Mouse (Mus musculus) embryonic facial prominence, embryonic 10.5 days (tissue): ENCODE data around the gene Asxl2. TPM values are rescaled to one million over a fixed set of nuclear protein-coding genes. Genes with fewer than 3 reads are reported as not detected.
A peak's percentile ranks its signal among the peaks of the same experiment; 100 is the strongest.
"Not testable (repeated sequence)": the region's sequence is repeated elsewhere in the genome, so short reads cannot be mapped to it uniquely, and the experiment has no call there.

Experiments used
- DNase-seq: peaks from one replicate; pipeline ENCODE4 v3.0.0-alpha.2; 2017; ENCODE audit warnings: low spot score
- H3K27ac ChIP-seq: fragments of 300-500 bp; sonication (generic); replicated peaks from 2 replicates; pipeline ENCODE4 v1.5.1; 2016; ENCODE audit warnings: mild to moderate bottlenecking
- H3K27me3 ChIP-seq: fragments of 300-500 bp; sonication (generic); replicated peaks from 2 replicates; pipeline ENCODE4 v1.6.1; 2016; ENCODE audit warnings: low read depth, mild to moderate bottlenecking; ENCODE audit not compliant: poor library complexity, severe bottlenecking
- H3K36me3 ChIP-seq: fragments of 300-500 bp; sonication (generic); replicated peaks from 2 replicates; pipeline ENCODE4 v1.6.1; 2016; ENCODE audit warnings: mild to moderate bottlenecking, moderate library complexity
- H3K4me1 ChIP-seq: fragments of 300-500 bp; sonication (generic); 2 replicates; pipeline ENCODE4 v1.6.1; 2016
- H3K4me3 ChIP-seq: fragments of 300-500 bp; sonication (generic); 2 replicates; pipeline ENCODE4 v1.5.1; 2016; ENCODE audit warnings: mild to moderate bottlenecking, moderate library complexity
- H3K9me3 ChIP-seq: fragments of 300-500 bp; sonication (generic); 2 replicates; pipeline ENCODE4 v1.6.1; 2016; ENCODE audit warnings: mild to moderate bottlenecking
- WGBS: fragments of 180-500 bp; shearing (Covaris S2); methylation state at CpG from one replicate; pipeline ENCODE4 v1.1.7; 2016; 5-methylcytosine and 5-hydroxymethylcytosine counted together
- polyA plus RNA-seq: library from polyadenylated mRNA; unstranded; fragments of >200 nt; fragmentation: Nextera tagmentation; extraction: Ambion mirVana; gene quantifications from 2 replicates; pipeline ENCODE4 v1.2.1, GENCODE M21; 2016

Gene Asxl2
- polyA plus RNA-seq, 1 experiment from 2014 or later: 17.9 TPM

GRCm38 (mm10) chr12:3535446-3535845 is 108.8 kb downstream of the Asxl2 start:
- H3K27me3 ChIP-seq, H3K4me1 ChIP-seq, H3K4me3 ChIP-seq, H3K9me3 ChIP-seq, DNase-seq, H3K27ac ChIP-seq, H3K36me3 ChIP-seq: not testable (repeated sequence)
- 98% methylated on average over 1 of the region's 1 CpGs for WGBS

- DNase-seq: no peak
- no peak overlapping the region for H3K4me3 ChIP-seq
- H3K27ac ChIP-seq: no peak overlapping the region
- no peaks in the 10 kb centered on the region for H3K27me3 ChIP-seq
- H3K4me1 ChIP-seq: no peaks in the 10 kb centered on the region
- H3K36me3 ChIP-seq: no peaks in the 10 kb centered on the region
- H3K9me3 ChIP-seq: no peaks in the 10 kb centered on the region; the same call in 1 of the 2 replicates
- 87% methylated on average over 3 of the region's 3 CpGs for WGBS
Observed at GRCm38 (mm10) chr12:3537616-3538015, 111.0 kb downstream of the Asxl2 start.

GRCm38 (mm10) chr12:3538036-3538435 is 111.4 kb downstream of the Asxl2 start:
- WGBS: 86% methylated on average over 1 of the region's 1 CpGs
- H3K27ac ChIP-seq: no peak overlapping the region
- no peaks in the 10 kb centered on the region for H3K36me3 ChIP-seq
- no peaks in the 10 kb centered on the region; the same call in 1 of the 2 replicates for H3K9me3 ChIP-seq
- no peak for DNase-seq
- H3K27me3 ChIP-seq: no peaks in the 10 kb centered on the region
- H3K4me3 ChIP-seq: no peak overlapping the region
- H3K4me1 ChIP-seq: no peaks in the 10 kb centered on the region

- Histone ChIP-seq H3K9me3 (no peaks in the 10 kb centered on the region; the same call in 1 of the 2 replicates), H3K27ac (no peak overlapping the region), H3K4me1 (no peaks in the 10 kb centered on the region), H3K27me3 (no peaks in the 10 kb centered on the region), H3K4me3 (no peak overlapping the region), H3K36me3 (no peaks in the 10 kb centered on the region)
- no peak for DNase-seq
- 78% methylated on average over 2 of the region's 2 CpGs for WGBS
Observed at GRCm38 (mm10) chr12:3539605-3540004, 112.9 kb downstream of the Asxl2 start.

GRCm38 (mm10) chr12:3540871-3541270 is 114.2 kb downstream of the Asxl2 start:
- WGBS: 93% methylated on average over 7 of the region's 7 CpGs

GRCm38 (mm10) chr12:3545451-3545850 is 118.8 kb downstream of the Asxl2 start:
- DNase-seq: no peak
- WGBS: 65% methylated on average over 3 of the region's 3 CpGs
- no peaks in the 10 kb centered on the region for H3K9me3 ChIP-seq
- H3K36me3 ChIP-seq: no peaks in the 10 kb centered on the region
- no peaks in the 10 kb centered on the region for H3K27me3 ChIP-seq
- H3K4me3 ChIP-seq: no peak overlapping the region
- H3K27ac ChIP-seq: no peak overlapping the region
- peaks cover 29% of the 10 kb centered on the region for H3K4me1 ChIP-seq

More at GRCm38 (mm10) chr12:3540871-3541270, 114.2 kb downstream of the Asxl2 start:
- Histone ChIP-seq H3K9me3 (no peaks in the 10 kb centered on the region; the same call in 1 of the 2 replicates), H3K4me3 (no peak overlapping the region), H3K4me1 (no peaks in the 10 kb centered on the region), H3K27me3 (no peaks in the 10 kb centered on the region), H3K36me3 (no peaks in the 10 kb centered on the region), H3K27ac (no peak overlapping the region)
- no peak for DNase-seq

- Histone ChIP-seq H3K36me3 (no peaks in the 10 kb centered on the region), H3K27ac (no peak overlapping the region), H3K4me3 (no peak overlapping the region), H3K9me3 (no peaks in the 10 kb centered on the region), H3K4me1 (peaks cover 29% of the 10 kb centered on the region), H3K27me3 (no peaks in the 10 kb centered on the region)
- DNase-seq: no peak
- 22% methylated on average over 4 of the region's 4 CpGs for WGBS
Observed at GRCm38 (mm10) chr12:3546121-3546658, 119.5 kb downstream of the Asxl2 start.

GRCm38 (mm10) chr12:3546781-3547180 is 120.1 kb downstream of the Asxl2 start:
- 30% methylated on average over 6 of the region's 6 CpGs for WGBS
- Histone ChIP-seq H3K4me1 (peaks cover 29% of the 10 kb centered on the region), H3K36me3 (no peaks in the 10 kb centered on the region), H3K9me3 (no peaks in the 10 kb centered on the region), H3K4me3 (no peak overlapping the region), H3K27me3 (no peaks in the 10 kb centered on the region), H3K27ac (no peak overlapping the region)
- DNase-seq: no peak

- Histone ChIP-seq H3K36me3 (no peaks in the 10 kb centered on the region), H3K27me3 (no peaks in the 10 kb centered on the region), H3K4me3 (no peak overlapping the region), H3K9me3 (no peaks in the 10 kb centered on the region), H3K4me1 (peaks cover 29% of the 10 kb centered on the region), H3K27ac (no peak overlapping the region)
- 53% methylated on average over 4 of the region's 4 CpGs for WGBS
- DNase-seq: no peak
Observed at GRCm38 (mm10) chr12:3547506-3547905, 120.8 kb downstream of the Asxl2 start.

GRCm38 (mm10) chr12:3547911-3548310 is 121.3 kb downstream of the Asxl2 start:
- H3K27me3 ChIP-seq: no peaks in the 10 kb centered on the region
- no peaks in the 10 kb centered on the region for H3K9me3 ChIP-seq
- DNase-seq: no peak
- no peaks in the 10 kb centered on the region for H3K36me3 ChIP-seq
- H3K27ac ChIP-seq: no peak overlapping the region
- WGBS: 43% methylated on average over 3 of the region's 3 CpGs
- H3K4me1 ChIP-seq: peaks cover 29% of the 10 kb centered on the region
- H3K4me3 ChIP-seq: no peak overlapping the region

- Histone ChIP-seq H3K27me3 (no peaks in the 10 kb centered on the region), H3K36me3 (no peaks in the 10 kb centered on the region), H3K27ac (no peak overlapping the region), H3K4me1 (peaks cover 29% of the 10 kb centered on the region), H3K4me3 (no peak overlapping the region), H3K9me3 (no peaks in the 10 kb centered on the region)
- no peak for DNase-seq
- 50% methylated on average over 5 of the region's 5 CpGs for WGBS
Observed at GRCm38 (mm10) chr12:3548582-3549211, 122.0 kb downstream of the Asxl2 start.

- no peaks in the 10 kb centered on the region for H3K36me3 ChIP-seq
- H3K27ac ChIP-seq: peak overlapping the region; percentile 61
- peak; percentile 72 for DNase-seq
- H3K9me3 ChIP-seq: no peaks in the 10 kb centered on the region
- H3K4me1 ChIP-seq: peaks cover 29% of the 10 kb centered on the region
- H3K27me3 ChIP-seq: no peaks in the 10 kb centered on the region
- H3K4me3 ChIP-seq: peak overlapping the region; percentile 32; the same call in 1 of the 2 replicates
- 10% methylated on average over 13 of the region's 13 CpGs for WGBS
Observed at GRCm38 (mm10) chr12:3550280-3550679, 123.6 kb downstream of the Asxl2 start.
